Comparison of ENCODE assay signal across 16 mouse cellular contexts in the genomic region with DNA sequence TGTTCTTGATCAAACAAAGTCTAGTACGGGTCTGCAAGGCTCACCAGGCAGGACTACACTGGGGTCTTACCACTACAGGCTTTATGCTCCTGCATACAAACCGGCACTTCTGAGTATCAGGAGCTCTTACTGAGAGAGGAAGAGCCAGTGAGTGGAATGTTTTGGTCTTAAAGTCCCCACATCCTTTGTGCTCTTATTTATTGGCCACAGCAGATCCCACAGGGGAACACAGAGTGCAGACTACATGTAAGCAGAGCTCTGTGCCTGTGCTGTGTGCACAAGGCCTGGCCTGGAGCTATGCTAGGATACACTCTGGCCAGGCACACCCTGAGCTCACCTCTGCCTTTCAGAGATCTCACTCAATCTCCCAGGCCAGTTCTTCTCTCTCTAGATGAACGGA.
"Had no signal": no experiment of that assay in that cellular context is flagged by ENCODE, and none has a peak within 500 bp of the region (broad histone marks: within the 10 kb centered on the region; RNA-seq: fewer than 3 reads in every experiment).

No protein-coding gene starts in this region.

- H3K4me3 ChIP-seq: midbrain, embryonic 10.5 days; midbrain, embryonic 12.5 days; myocyte; neural tube, embryonic 12.5 days had no signal

- H3K9ac ChIP-seq: lung, embryonic 14.5 days; midbrain, embryonic 12.5 days; neural tube, embryonic 12.5 days had no signal

- H3K27ac ChIP-seq: midbrain, embryonic 10.5 days; midbrain, embryonic 12.5 days; neural tube, embryonic 12.5 days had no signal

- DNase-seq: lung, adult 18-20 months; lung, embryonic 14.5 days; lung, postnatal 10 days; lung, postnatal 4 days; midbrain, embryonic 14.5 days; right cerebral cortex, postnatal 14 days; right cerebral cortex, postnatal 4 days; spleen, adult 18-20 months; thymus, adult 18-20 months; thymus, postnatal 14 days; thymus, postnatal 36 days had no signal

- H3K27me3 ChIP-seq: midbrain, embryonic 12.5 days; neural tube, embryonic 12.5 days had no signal

- ATAC-seq: midbrain, embryonic 16.5 days had no signal

- H3K4me1 ChIP-seq: midbrain, embryonic 10.5 days; midbrain, embryonic 12.5 days; neural tube, embryonic 12.5 days had no signal

- H3K36me3 ChIP-seq: midbrain, embryonic 10.5 days; midbrain, embryonic 12.5 days; neural tube, embryonic 12.5 days had no signal

- H3K4me2 ChIP-seq: lung, embryonic 14.5 days; midbrain, embryonic 12.5 days; neural tube, embryonic 12.5 days had no signal

- H3K9me3 ChIP-seq: midbrain, embryonic 10.5 days; midbrain, embryonic 12.5 days; neural tube, embryonic 12.5 days had no signal
